Mouse (Mus musculus) monocyte, adult 59 days (primary cell): ENCODE data around the gene Polr3c. TPM values are rescaled to one million over a fixed set of nuclear protein-coding genes. Genes with fewer than 3 reads are reported as not detected.

Experiments used
- total RNA-seq, 2 experiments: library from RNA; stranded (reverse); gene quantifications; one replicate each; pipeline ENCODE4 v1.2.4; 2023

Gene Polr3c
- total RNA-seq = 10 to 100 TPM; 46.0 to 48.7 TPM

DNA sequence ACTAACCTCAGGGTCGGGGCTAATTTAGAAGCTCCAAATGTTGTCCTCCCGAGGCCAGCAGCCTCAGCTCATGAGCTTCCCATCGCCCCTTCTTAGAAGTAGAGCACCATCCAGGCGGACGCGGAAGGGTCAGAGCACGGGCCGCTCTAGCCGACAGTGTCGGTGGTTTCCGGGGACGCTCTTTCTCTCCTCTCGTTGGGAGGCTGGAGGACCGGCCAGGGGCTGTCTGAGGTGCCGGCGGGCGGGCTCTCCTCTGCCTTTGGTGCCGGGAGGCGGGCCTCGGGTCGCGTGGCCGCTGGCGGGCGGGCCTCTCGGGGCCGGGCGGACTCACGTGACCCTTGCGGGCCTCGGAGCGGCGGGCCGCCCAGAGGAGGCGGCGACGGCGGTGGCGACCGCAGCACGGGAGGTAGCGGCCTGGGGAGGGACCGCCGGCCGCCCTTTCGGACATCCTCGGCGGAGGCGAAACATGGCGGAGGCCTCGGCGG is at the start of gene Polr3c, which contains the start of gene Rnf115:
Gene Polr3c (minus strand): TSS at position 286 of the 485 bp plus-strand sequence.
Gene Rnf115 (plus strand): TSS at position 322 of the 485 bp plus-strand sequence.

DNA sequence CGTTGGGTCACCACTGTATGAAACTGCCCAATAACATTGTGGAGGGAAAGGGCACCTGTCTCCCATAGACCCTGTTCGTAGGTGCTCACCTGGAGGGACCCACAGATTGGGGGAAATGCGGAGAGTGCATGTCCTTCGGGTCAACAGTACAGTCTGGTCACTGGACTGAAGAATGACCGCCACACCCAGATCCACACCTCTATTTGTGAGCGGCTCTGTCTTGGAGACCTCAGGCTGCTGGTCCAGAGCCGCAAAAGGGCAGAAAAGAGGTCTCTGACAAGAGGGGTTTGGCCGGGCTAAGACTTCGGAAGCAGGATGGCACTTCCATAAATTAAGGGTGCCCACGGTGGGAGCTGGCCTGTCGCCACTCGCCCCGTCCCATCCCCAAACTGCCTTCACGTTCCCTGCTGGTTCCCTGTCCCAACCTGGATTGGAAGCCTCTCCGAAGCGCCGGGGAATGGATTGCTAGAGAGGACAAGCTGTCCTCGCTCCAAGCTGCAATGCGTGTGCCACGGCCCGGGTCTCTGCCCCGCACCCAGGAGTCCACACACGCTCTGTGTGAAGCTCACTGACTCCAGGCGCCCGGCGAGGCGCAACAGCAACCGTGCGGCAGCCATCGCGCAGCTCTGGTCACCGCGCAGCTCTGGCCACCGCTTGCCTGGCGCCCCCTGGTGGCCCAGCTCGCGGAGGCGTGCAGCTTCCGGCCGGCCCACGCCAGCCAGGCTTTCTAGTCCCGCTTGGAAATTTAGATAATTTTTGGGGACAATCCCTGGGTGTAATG is 19.3 kb downstream of the Polr3c start, which contains the start of gene Nudt17:
Gene Nudt17 (minus strand): TSS at position 660 of the 781 bp plus-strand sequence.

DNA sequence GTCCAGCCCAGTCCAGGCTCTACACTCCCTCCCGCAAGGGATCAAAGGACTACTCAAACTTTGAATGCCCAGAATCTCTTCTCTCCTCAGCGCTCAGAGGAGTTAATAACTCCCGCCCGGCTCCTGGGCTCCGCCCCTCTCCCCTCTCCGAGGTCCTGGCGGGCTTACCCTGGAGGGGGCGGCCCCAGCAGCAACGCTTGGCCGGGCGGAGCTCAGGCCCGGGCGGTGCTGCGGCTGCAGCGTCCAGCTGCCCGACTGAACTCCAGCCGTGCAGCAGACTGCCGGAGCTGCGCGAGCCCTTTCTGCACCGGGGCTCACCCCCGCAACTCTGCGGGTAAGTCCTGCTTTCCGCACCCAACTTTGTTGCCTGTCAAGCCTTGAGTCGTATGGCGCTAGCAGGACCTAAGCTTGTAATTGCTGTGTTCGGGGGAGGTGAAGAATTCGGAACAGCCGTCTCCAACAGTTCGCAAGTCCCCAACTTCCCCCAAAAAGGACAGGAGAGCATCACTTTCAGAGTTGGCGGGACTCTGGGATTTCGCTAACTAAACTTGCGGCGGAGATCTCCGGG is 31.1 kb downstream of the Polr3c start, which contains the start of gene Pias3:
Gene Pias3 (plus strand): TSS at position 187 of the 568 bp plus-strand sequence.

DNA sequence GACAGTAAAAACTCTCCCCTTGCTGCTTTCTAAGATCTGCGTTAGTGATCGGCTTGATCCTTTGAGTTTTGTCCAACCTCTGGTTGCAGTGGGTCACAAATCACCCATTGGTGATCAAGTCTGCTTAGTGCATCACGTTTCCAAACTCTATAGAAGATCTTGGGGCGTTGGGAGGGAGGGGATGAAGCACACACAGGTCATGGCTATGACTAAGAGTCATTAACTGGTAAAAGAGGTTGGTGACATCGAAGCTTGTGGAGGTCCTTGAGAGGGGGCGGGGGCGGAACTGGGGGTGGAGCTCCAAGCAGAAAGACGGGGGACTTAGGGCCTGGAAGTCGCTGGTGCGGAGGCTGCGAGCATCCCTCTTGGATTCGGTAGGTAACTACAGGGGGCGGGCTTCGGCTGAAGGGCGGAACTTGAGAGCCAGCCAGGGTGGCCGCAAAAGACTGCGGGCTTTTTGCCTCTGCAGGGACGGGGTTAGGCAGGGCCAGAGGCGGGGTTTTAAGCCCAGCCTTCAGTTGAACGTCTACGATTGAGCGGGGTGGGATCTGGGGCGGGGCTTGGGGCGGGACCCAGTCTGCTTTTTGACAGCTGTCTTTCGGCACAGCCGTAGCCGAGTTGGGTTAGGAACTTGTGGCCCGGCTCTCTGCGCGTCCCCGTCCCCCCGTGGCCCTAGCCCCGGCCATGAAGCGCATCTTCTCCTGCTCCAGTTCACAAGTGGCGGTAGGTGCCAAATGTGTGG is 57.5 kb downstream of the Polr3c start, which contains the start of gene Ankrd35:
Gene Ankrd35 (plus strand): TSS at position 405 of the 742 bp plus-strand sequence.

Other genes starting within 250 kb of the Polr3c start
- gene Hfe2, start 202.5 kb downstream of the Polr3c start, total RNA-seq = not detected
- gene Txnip, start 169.7 kb downstream of the Polr3c start, total RNA-seq = 100 to 1,000 TPM; 413 to 415 TPM
- gene Gm16253, start 150.6 kb downstream of the Polr3c start, total RNA-seq = not detected
- 10 to 100 TPM; 26.4 to 27.8 TPM for gene Polr3gl, start 133.4 kb downstream of the Polr3c start, total RNA-seq
- gene Ankrd34a, start 131.0 kb downstream of the Polr3c start, total RNA-seq = not detected
- gene Lix1l, start 126.5 kb downstream of the Polr3c start, total RNA-seq = 1 to 10 TPM; 1.7 to 2.1 TPM
- gene Rbm8a, start 97.7 kb downstream of the Polr3c start, total RNA-seq = 10 to 100 TPM; 65.6 to 86.9 TPM
- 10 to 100 TPM; 27.2 to 27.4 TPM for gene Pex11b, start 92.3 kb downstream of the Polr3c start, total RNA-seq
- gene Gm42957, start 92.2 kb downstream of the Polr3c start, total RNA-seq = not detected
- gene Itga10, start 82.0 kb downstream of the Polr3c start, total RNA-seq = 1 to 10 TPM; 1.4 to 2.3 TPM
- not detected for gene Ankrd35, start 57.5 kb downstream of the Polr3c start, total RNA-seq
- 10 to 100 TPM; 30.4 to 43.8 TPM for gene Pias3, start 31.2 kb downstream of the Polr3c start, total RNA-seq
- 1 to 10 TPM; 3.1 to 3.5 TPM for gene Nudt17, start 19.1 kb downstream of the Polr3c start, total RNA-seq
- gene Rnf115, start within 50 bp of the Polr3c start, total RNA-seq = 10 to 100 TPM; 68.7 to 72.3 TPM
- not detected for gene Pdzk1, start 101.7 kb upstream of the Polr3c start, total RNA-seq
- not detected for gene Cd160, start 101.7 kb upstream of the Polr3c start, total RNA-seq
- gene Gja5, start 177.1 kb upstream of the Polr3c start, total RNA-seq = not detected
- gene Gpr89, start 177.7 kb upstream of the Polr3c start, total RNA-seq = 10 to 100 TPM; 10.8 to 14.1 TPM
- gene Gja8, start 198.4 kb upstream of the Polr3c start, total RNA-seq = not detected